Mouse (Mus musculus): ENCODE data around the gene Agfg2. TPM values are rescaled to one million over a fixed set of nuclear protein-coding genes. Genes with fewer than 3 reads are reported as not detected.
A peak's percentile ranks its signal among the peaks of the same experiment; 100 is the strongest.
"Not testable (repeated sequence)": the region's sequence is repeated elsewhere in the genome, so short reads cannot be mapped to it uniquely, and the experiment has no call there.

Agfg2 gene
- 10.4 and 11.8 TPM in 2 replicates for polyA plus RNA-seq (2014; fragmentation: Nextera tagmentation; extraction: Ambion mirVana)

DNA sequence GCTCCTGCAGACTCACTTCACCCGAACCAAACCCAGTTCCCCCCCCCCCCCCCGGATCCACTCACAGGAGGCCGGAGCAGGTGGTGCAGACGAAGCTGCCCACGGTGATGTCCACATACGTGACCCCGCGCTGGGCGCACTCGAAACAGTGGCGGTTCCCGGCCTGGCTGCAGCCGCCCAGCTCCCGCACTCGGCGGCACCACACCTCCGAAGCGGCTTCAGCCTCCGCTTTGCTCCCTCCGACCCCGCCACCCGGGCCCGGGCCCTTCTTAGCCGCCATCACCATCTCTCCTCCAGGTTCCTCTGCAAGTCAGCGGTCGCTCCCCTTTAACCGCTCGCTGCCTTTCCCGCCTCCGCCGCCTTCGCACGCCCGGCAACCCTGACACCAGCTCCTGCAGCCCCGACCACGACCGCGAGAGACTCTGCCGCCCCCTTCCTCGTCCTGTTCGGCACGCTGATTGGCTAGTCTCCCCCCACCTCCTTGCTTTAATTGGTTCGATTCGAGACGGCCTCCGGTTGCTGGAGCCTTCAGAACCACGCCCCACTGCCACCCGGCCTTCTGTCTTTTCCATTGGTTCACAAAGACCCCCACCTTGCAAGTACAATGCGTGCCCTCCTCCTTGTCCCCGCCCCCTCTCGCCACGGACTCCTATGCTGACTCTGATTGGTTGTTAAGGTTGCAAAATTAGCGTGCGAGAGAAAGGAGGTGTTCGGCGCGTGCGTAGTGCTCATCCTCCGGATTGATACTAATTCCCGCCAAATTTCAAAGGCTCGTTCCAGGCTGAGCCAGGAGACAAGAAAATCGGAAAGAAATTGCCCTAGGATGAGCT, at the start of gene Agfg2:
Gene Agfg2, minus strand, starts transcription at position 433 of the 830 bp plus-strand sequence.
- H3K9me3 ChIP-seq (replicated peaks; ENCODE audit: control insufficient read depth, low read length), result no peaks in the 10 kb centered on the region
- peaks cover 10% of the 10 kb centered on the region for H3K4me1 ChIP-seq (ENCODE audit: control insufficient read depth, insufficient read depth, low read length)
- under 1% methylated on average over 62 of the region's 62 CpGs for WGBS
- H3K27ac ChIP-seq (ENCODE audit: low read depth, low read length), result peak within 1 kb of the TSS; percentile 67; the same call in 1 of the 2 replicates
- H3K27me3 ChIP-seq (replicated peaks; ENCODE audit: control insufficient read depth, insufficient read depth, low read length), result no peaks in the 10 kb centered on the region
- no peaks in the 10 kb centered on the region for H3K36me3 ChIP-seq (ENCODE audit: control insufficient read depth, insufficient read depth, low read length)
- ATAC-seq (peak; percentile 99), DNase-seq (ENCODE audit: low spot score) (peak; percentile 100)
- peak within 1 kb of the TSS; percentile 75 for H3K4me3 ChIP-seq (ENCODE audit: low read depth, low read length)
- H3K9ac ChIP-seq (ENCODE audit: low read length), result peak within 1 kb of the TSS; percentile 73
- peak within 1 kb of the TSS; percentile 78 for H3K4me2 ChIP-seq (ENCODE audit: low read length)

DNA sequence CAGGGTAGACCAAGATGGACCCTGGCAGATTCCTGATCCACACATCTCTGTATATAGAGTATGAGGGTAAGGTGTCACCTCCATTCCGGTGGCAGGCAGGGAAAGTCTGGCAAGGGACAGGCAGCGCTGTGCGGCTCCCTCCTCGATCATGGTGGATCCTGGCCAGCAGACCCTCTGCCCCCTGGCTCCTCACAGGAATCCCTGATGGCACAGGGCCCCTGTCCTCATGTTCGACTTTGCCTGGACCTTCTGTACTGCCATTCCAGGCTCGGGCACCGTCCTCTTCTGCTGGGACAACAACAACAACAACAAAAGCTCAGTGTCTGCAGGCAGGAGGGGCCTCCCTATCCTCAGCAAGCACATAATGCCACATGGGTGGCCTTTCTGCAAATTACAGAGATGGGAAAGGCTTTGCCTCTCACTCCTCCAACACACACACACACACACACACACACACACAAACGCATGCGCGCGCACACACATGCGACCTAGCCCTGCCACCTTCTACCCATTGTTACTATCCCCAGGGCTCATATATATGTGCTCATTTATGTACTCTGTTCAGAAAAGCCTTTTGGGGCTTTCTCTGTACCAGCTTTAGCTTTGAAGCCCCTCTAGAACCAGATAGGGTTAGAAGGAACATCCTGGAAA, 49.2 kb upstream of the Agfg2 start:
- Histone ChIP-seq H3K9me3 (replicated peaks; ENCODE audit: control insufficient read depth, low read length) (no peaks in the 10 kb centered on the region), H3K9ac (ENCODE audit: low read length) (peak overlapping the region; percentile 57), H3K27ac (ENCODE audit: low read depth, low read length) (peak overlapping the region; percentile 97), H3K4me1 (ENCODE audit: control insufficient read depth, insufficient read depth, low read length) (peaks cover 48% of the 10 kb centered on the region), H3K27me3 (replicated peaks; ENCODE audit: control insufficient read depth, insufficient read depth, low read length) (no peaks in the 10 kb centered on the region), H3K4me3 (ENCODE audit: low read depth, low read length) (peak overlapping the region; percentile 26), H3K4me2 (ENCODE audit: low read length) (peak overlapping the region; percentile 56), H3K36me3 (ENCODE audit: control insufficient read depth, insufficient read depth, low read length) (peaks cover 74% of the 10 kb centered on the region)
- 12% methylated on average over 12 of the region's 12 CpGs for WGBS
- ATAC-seq (peak; percentile 67), DNase-seq (ENCODE audit: low spot score) (peak; percentile 82)

DNA sequence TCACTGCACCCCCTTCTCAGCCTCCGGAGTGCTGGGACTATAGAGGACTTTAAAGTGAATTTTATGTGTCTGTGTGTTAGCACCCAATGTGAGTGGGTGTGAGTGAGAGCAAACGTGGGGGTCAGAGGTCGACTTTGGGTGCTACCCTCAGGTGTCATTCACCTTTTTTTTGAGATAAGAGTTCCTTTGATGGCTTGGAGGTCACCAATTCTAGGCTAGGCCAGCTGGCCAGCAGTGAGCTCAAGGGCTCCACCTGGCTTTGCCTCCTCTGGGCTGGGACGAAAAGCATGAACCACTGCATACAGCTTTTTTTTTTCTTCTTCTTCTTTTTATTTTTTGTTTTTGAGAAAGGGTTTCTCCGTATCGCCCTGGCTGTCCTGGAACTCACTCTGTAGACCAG, 42.2 kb upstream of the Agfg2 start:
- H3K27me3 ChIP-seq (replicated peaks; ENCODE audit: control insufficient read depth, insufficient read depth, low read length), result no peaks in the 10 kb centered on the region
- no peak overlapping the region for H3K27ac ChIP-seq (ENCODE audit: low read depth, low read length)
- H3K4me3 ChIP-seq (ENCODE audit: low read depth, low read length), result no peak overlapping the region
- H3K9ac ChIP-seq (ENCODE audit: low read length), result no peak overlapping the region
- ATAC-seq, result no peak
- H3K4me2 ChIP-seq (ENCODE audit: low read length), result no peak overlapping the region
- H3K4me1 ChIP-seq (ENCODE audit: control insufficient read depth, insufficient read depth, low read length), result peaks cover 6% of the 10 kb centered on the region; the same call in 1 of the 2 replicates
- peaks cover 21% of the 10 kb centered on the region for H3K36me3 ChIP-seq (ENCODE audit: control insufficient read depth, insufficient read depth, low read length)
- DNase-seq (ENCODE audit: low spot score), result no peak
- H3K9me3 ChIP-seq (replicated peaks; ENCODE audit: control insufficient read depth, low read length), result no peaks in the 10 kb centered on the region
- WGBS, result 73% methylated on average over 6 of the region's 6 CpGs

DNA sequence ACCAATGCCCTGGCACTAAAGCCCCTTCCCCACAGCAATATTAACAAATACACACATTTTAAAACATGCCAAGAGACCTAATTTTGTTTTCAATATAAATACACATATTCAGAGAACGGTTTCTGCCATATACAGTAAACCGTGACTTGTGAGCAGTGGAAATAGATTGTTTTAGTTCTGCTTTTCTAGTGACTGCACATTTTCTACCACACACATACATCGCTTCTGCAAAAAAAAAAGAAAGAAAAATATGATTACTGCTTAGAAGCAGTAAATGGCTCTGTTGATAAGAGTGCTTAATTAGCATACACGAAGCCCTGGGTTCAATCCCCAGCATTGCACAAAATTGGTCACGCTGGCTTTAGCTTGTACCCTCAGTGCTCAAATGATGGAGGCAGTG, 39.3 kb upstream of the Agfg2 start:
- Histone ChIP-seq H3K4me3 (ENCODE audit: low read depth, low read length) (no peak overlapping the region), H3K36me3 (ENCODE audit: control insufficient read depth, insufficient read depth, low read length) (no peaks in the 10 kb centered on the region), H3K9ac (ENCODE audit: low read length) (no peak overlapping the region), H3K9me3 (replicated peaks; ENCODE audit: control insufficient read depth, low read length) (no peaks in the 10 kb centered on the region), H3K27me3 (replicated peaks; ENCODE audit: control insufficient read depth, insufficient read depth, low read length) (no peaks in the 10 kb centered on the region), H3K27ac (ENCODE audit: low read depth, low read length) (no peak overlapping the region), H3K4me1 (ENCODE audit: control insufficient read depth, insufficient read depth, low read length) (no peaks in the 10 kb centered on the region), H3K4me2 (ENCODE audit: low read length) (no peak overlapping the region)
- no peak for ATAC-seq
- WGBS, result 91% methylated on average over 5 of the region's 5 CpGs
- no peak for DNase-seq (ENCODE audit: low spot score)

DNA sequence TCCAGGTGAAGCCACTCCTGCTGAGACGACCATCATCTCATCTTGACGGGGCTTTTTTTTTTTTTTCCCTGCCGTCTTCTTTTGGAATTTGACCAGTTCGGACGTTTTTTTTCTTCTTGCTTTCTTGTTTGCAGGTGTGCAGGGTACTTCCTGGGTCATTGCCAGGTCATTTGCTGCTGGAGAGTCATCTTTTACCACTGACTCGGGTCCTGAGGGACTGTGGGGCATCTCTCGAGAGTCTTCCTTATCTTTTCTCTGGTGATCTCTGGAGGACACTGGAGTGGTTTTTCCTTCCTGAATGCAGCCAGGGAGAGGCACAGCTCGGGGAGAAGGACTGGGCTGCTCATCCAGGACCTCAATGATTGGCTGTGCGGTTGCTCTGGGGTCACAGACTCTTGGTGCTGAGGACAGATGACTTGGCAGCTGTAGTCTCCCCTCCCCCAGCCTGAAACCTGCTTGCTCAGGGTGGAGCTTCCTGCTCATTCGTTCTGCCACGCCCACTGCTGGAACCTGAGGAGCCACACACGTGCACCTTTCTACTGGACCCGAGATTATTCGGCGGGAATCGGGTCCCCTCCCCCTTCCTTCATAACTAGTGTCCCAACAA, 36.1 kb upstream of the Agfg2 start:
- not testable (repeated sequence) for H3K36me3 ChIP-seq (ENCODE audit: control insufficient read depth, insufficient read depth, low read length); ATAC-seq; H3K27ac ChIP-seq (ENCODE audit: low read depth, low read length); H3K4me3 ChIP-seq (ENCODE audit: low read depth, low read length); H3K27me3 ChIP-seq (replicated peaks; ENCODE audit: control insufficient read depth, insufficient read depth, low read length); H3K4me1 ChIP-seq (ENCODE audit: control insufficient read depth, insufficient read depth, low read length); H3K9me3 ChIP-seq (replicated peaks; ENCODE audit: control insufficient read depth, low read length); H3K9ac ChIP-seq (ENCODE audit: low read length); DNase-seq (ENCODE audit: low spot score)
- 34% methylated on average over 10 of the region's 16 CpGs for WGBS
- 0 out of 2 replicates have a peak overlapping the region, but pooled peaks have one; percentile 21 for H3K4me2 ChIP-seq (ENCODE audit: low read length)

DNA sequence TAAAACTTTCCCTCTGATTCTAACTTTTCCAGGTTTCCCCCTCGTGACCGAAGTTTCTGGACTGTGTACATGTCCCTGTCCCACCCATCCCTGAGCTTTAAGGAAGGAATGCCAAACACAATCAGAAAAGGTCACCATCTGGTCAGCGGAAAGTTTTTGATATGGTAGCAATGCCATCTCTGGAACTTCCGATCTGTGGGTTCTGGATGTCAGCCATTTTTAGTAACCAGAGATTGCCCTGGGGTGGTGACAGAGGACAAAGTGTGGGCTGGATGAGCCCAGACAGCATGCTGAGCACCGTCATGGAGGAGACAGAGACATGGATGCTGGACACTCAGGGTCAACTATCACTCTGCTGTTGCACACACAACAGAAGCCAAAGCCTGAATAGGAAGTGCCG, 34.6 kb upstream of the Agfg2 start:
- ATAC-seq, result no peak
- Histone ChIP-seq H3K4me3 (ENCODE audit: low read depth, low read length) (no peak overlapping the region), H3K9me3 (replicated peaks; ENCODE audit: control insufficient read depth, low read length) (no peaks in the 10 kb centered on the region), H3K27me3 (replicated peaks; ENCODE audit: control insufficient read depth, insufficient read depth, low read length) (no peaks in the 10 kb centered on the region), H3K4me1 (ENCODE audit: control insufficient read depth, insufficient read depth, low read length) (no peaks in the 10 kb centered on the region), H3K9ac (ENCODE audit: low read length) (no peak overlapping the region), H3K4me2 (ENCODE audit: low read length) (no peak overlapping the region), H3K27ac (ENCODE audit: low read depth, low read length) (no peak overlapping the region), H3K36me3 (ENCODE audit: control insufficient read depth, insufficient read depth, low read length) (no peaks in the 10 kb centered on the region)
- DNase-seq (ENCODE audit: low spot score), result no peak
- WGBS, result 88% methylated on average over 6 of the region's 6 CpGs

DNA sequence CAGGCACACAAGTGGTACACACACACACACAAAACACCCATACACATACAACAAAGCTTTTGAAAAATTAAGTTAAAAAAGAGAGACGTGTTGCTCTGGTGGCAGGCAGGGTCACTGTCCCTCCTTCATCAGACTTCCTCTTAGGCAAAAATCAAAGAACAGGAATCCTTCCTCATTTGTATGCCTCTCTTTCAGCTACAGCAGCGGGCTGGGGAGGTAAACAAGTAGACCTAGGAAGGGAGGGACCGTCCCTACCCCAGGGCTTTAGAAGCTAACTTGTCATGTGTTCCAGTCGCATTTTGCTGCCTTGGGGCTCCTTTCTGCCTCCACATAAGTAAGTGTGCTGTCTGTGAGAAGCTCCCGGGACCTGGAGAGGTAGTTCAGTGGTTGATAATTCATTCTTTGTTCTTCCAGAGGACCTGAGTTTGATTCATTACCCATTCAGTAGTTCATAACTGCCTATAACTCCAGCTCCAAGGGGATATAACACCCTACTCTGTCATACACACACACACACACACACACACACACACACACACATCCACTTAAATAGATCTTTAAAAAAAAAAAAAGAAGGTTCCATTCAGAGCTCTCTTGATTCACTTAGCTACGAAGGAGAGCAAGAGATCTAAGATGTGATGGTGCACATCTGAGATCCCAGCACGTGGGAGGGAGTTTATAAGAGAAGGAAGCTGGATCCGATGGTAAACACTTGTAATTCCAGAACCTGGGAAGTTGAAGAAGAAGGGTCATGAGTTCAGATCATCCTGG, 33.7 kb upstream of the Agfg2 start:
- H3K4me1 ChIP-seq (ENCODE audit: control insufficient read depth, insufficient read depth, low read length), result no peaks in the 10 kb centered on the region
- H3K4me2 ChIP-seq (ENCODE audit: low read length), result no peak overlapping the region
- no peaks in the 10 kb centered on the region for H3K36me3 ChIP-seq (ENCODE audit: control insufficient read depth, insufficient read depth, low read length)
- 67% methylated on average over 8 of the region's 8 CpGs for WGBS
- no peak overlapping the region for H3K9ac ChIP-seq (ENCODE audit: low read length)
- no peak overlapping the region for H3K4me3 ChIP-seq (ENCODE audit: low read depth, low read length)
- H3K27ac ChIP-seq (ENCODE audit: low read depth, low read length), result no peak overlapping the region
- DNase-seq (ENCODE audit: low spot score) (no peak), ATAC-seq (no peak)
- no peaks in the 10 kb centered on the region for H3K27me3 ChIP-seq (replicated peaks; ENCODE audit: control insufficient read depth, insufficient read depth, low read length)
- H3K9me3 ChIP-seq (replicated peaks; ENCODE audit: control insufficient read depth, low read length), result no peaks in the 10 kb centered on the region

DNA sequence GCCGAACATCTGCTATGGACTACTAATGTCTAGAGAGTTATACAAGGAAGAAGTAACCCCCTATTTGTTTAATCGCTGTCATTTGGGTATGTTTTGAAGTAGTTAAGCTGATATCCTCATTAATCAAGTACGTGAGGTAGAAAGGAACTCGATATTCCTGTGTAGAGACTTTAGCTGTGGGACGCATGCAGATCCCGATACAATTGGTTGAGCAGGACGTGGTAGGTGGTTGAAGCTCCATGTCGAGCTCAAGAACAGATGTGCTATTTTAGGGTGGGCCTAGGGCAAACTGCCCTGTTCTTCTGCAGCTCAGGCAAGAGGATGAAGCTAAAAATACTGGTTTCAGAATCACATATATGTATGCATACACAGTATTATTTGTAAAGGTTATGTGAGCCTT, 31.2 kb upstream of the Agfg2 start:
- Histone ChIP-seq H3K36me3 (ENCODE audit: control insufficient read depth, insufficient read depth, low read length) (no peaks in the 10 kb centered on the region), H3K27me3 (replicated peaks; ENCODE audit: control insufficient read depth, insufficient read depth, low read length) (no peaks in the 10 kb centered on the region), H3K9ac (ENCODE audit: low read length) (no peak overlapping the region), H3K4me3 (ENCODE audit: low read depth, low read length) (no peak overlapping the region), H3K27ac (ENCODE audit: low read depth, low read length) (no peak overlapping the region), H3K9me3 (replicated peaks; ENCODE audit: control insufficient read depth, low read length) (no peaks in the 10 kb centered on the region), H3K4me1 (ENCODE audit: control insufficient read depth, insufficient read depth, low read length) (no peaks in the 10 kb centered on the region), H3K4me2 (ENCODE audit: low read length) (no peak overlapping the region)
- 81% methylated on average over 8 of the region's 8 CpGs for WGBS
- DNase-seq (ENCODE audit: low spot score) (no peak), ATAC-seq (no peak)

Measured in forebrain, embryonic 14.5 days (tissue).